Mouse (Mus musculus) thymus, postnatal 4 days (tissue): Measurements from ENCODE around the gene Lhfpl3.
A peak's percentile ranks its signal among the peaks of the same experiment; 100 is the strongest.

Experiments
- DNase-seq: peaks from one replicate; pipeline ENCODE4 v3.0.0; 2021

Gene Lhfpl3

GRCm38 (mm10) chr5:23154439-23154838 is 408.6 kb downstream of the Lhfpl3 start:
- peak; percentile 37 for DNase-seq

DNA sequence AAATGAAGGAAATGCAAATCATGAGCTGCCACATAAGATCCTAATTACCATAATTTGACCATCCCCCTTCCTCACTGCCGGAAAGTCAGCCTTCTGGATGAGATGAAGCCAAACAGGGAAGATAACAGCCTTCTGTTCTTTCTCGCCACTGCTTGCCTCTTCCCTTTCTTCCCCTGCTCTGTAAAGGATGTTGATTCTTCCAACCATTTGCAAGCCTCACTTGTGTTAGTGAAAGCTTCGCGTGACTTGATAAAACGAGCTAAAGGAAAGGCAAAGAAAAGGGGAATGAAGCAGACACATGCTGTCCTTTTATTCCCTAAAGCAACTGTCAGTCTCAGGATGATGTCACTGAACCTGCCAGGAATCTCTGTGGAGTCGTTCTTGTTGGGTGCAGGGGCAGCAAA is 420.1 kb downstream of the Lhfpl3 start:
- DNase-seq, result no peak

DNA sequence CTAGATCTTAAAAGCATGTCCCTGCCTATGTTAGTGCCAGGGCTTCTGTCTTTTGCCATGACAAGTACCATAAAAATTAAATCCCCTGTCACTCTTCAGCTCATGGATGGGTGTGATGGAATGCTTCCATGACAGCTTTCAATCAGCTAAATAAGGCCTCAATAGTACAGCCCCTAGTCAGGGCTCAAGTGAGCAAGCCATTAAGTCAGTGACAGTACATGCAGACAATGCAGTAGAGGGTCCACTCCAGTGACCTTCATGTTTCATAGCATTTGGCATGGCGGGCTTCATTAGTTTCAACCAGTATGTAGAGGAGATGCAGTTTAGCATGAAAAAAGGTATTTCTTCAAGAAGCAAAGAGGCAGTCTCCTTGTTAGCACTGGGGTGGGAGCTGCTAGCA is 420.8 kb downstream of the Lhfpl3 start:
- no peak for DNase-seq

GRCm38 (mm10) chr5:23189633-23190032 is 443.8 kb downstream of the Lhfpl3 start:
- no peak for DNase-seq

DNA sequence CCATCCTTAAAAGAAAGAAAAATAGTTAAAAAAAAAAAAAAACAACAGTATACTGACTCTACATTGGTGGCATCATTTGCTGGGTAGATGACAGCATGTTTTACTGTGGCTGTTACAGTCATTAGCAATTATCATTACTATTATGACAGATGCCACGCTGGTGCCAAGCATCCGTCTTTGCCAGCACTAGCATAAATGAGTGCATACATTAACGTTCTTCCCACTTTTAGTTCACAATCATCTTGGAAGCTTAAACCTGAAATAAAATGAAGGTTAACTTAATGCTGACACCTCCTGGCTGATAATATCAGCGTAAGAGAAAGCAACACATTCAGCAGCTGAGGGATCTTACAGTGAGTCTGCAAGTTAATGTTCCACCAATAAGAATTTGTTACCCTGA is 451.0 kb downstream of the Lhfpl3 start:
- DNase-seq, result no peak

GRCm38 (mm10) chr5:23213086-23213485 is 467.2 kb downstream of the Lhfpl3 start:
- no peak for DNase-seq

DNA sequence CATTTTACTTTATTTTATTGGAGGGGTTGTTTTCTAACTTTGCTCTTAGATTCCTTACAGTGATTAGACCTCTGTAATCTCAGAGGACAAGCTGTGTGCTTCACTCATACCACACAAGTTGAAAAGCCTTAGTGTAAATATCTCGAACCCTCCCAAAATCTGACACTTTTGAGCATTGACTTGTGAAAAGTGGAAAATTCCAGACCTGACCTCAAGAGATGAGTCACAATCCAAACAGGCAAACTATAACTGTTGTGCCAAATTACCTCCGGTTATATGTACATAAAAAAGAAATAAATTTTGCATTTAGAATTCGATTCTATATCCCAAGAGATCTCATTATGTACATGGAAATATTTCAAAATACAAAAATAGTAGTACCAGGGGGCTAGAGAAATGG is 468.8 kb downstream of the Lhfpl3 start:
- DNase-seq, result no peak

DNA sequence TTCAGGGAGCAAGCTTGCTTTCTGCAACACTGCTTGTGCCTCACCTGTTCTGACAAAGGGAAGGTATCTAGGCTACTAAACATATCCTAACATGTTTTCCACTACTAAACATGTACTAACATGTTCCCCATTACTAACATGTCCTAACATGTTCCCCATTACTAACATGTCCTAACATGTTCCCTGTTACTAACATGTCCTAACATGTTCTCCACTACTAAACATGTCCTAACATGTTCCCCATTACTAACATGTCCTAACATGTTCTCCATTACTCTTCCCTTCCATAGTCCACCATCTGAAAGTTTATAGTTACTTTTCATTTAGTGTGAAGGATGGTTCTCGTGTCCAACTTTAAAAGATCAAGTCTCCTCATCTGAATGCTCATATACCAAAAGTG is 473.8 kb downstream of the Lhfpl3 start:
- no peak for DNase-seq

- peak; percentile 42 for DNase-seq
These were observed 479.1 kb downstream of the Lhfpl3 start for GRCm38 (mm10) chr5:23224759-23225536.

DNA sequence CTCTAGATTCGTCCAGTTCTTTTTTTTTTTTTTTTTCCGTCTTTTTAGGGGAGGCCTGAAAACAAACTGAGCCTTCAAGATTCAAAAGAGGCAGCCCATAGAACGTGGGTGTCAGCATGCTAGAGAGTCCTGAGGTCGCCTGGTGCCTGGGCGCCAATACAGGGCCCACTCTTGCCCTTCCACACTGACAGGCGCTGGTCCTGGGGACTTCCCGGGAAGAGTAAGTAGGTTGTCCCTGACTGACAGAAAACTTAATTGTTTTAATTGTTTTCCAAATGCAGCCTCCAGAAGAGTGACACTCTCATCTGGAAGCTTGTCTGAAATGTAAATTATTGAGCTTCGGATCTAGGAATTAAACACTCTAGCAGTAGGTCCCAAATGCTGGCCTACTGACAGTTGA is 479.8 kb downstream of the Lhfpl3 start:
- no peak for DNase-seq

- no peak for DNase-seq
These were observed 480.9 kb downstream of the Lhfpl3 start for GRCm38 (mm10) chr5:23226753-23227152.

DNA sequence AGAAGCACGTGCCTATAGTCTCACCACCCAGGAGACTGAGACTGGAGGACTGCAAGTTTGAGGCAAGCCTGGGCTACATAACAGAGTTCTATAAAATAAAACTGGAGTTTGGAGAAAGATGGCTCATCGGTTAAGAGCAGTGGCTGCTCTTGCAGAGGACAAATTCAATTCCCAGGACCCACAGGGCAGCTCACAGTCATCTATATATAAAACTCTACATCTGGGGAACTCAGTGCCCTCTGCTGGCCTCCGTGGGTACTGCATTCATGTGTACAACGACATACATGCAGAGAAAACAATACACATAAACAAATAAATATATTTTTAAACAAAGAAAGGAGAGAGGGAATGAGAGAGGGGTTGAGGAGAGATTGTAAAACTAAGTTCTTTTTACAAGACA is 501.1 kb downstream of the Lhfpl3 start:
- DNase-seq, result peak; percentile 77

- DNase-seq, result no peak
These were observed 501.9 kb downstream of the Lhfpl3 start for GRCm38 (mm10) chr5:23247784-23248183.

- no peak for DNase-seq
These were observed 502.4 kb downstream of the Lhfpl3 start for GRCm38 (mm10) chr5:23248303-23248702.

- DNase-seq, result no peak
These were observed 504.3 kb downstream of the Lhfpl3 start for GRCm38 (mm10) chr5:23249896-23250875.

GRCm38 (mm10) chr5:23251462-23252224 is 505.8 kb downstream of the Lhfpl3 start:
- peak; percentile 86 for DNase-seq

DNA sequence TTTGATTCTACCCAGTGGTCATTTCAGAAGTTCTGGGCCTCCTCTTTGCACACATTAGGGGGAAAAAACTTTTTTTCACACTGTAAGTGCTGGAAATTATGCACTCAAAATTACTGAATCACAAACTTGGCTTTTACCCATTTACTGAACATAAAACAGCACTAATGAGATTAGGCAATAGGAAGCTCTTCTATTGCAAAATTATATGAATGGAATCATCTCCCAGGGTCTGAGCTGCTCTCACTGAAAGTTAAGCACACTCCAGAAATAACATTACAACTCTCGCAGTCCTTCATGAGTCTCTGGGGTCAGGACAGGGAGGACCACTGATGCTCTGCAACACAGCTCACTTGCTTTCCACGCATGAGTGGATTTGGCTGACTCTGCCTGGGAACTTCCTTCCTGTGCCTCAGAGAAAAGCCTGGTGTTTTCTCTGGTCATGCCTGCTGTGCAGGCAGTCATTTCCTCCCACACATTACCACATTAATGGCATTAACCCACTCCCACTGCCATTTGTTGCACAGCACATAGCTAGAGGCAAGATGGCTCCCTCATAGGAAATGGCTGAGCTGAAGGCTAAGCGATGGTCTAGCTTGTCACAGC is 510.1 kb downstream of the Lhfpl3 start:
- no peak for DNase-seq

- DNase-seq, result no peak
These were observed 527.5 kb downstream of the Lhfpl3 start for GRCm38 (mm10) chr5:23273309-23273708.

DNA sequence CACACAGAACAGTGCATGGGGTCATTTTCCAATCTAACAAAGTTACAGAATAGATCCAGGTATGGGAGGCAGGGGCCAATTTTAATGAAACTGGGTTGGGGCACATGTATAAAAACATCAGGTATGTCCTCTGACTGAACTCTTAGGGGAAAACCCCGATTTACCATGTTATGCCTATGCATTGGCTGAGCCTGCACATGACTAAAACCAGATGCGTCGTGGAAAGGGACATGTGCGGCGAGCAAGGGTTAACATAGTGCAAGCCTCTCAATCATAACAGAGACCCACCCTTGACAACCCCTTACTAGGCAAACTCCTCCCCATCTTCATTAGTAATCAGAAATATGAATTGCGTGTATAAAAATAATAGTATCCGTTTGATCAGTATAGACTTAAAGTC is 533.5 kb downstream of the Lhfpl3 start:
- no peak for DNase-seq

DNA sequence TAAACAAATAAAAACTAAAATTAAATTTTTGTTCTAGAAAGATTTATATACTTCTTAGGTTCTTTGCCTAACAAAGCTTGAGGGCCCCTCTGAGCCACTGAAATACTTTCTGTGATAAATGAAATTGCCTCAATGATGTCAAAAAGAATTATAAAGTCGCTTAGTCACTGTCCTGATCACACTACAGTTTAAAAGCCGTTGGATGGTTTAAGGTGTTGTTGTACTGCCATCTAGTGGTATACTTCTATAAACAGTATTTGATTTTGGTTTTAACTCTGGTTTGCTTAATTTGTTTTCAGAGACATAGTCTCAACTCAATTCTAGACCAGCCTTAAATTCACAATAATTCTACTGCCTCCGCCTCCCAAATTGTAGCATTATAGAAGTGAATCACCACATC is 539.0 kb downstream of the Lhfpl3 start:
- DNase-seq, result no peak

- no peak for DNase-seq
These were observed 543.3 kb downstream of the Lhfpl3 start for GRCm38 (mm10) chr5:23289149-23289548.
